Mouse (Mus musculus) left cerebral cortex, adult 8-10 months (tissue): ENCODE data around the gene Btbd35f20. TPM values are rescaled to one million over a fixed set of nuclear protein-coding genes. Genes with fewer than 3 reads are reported as not detected.
"Not testable (repeated sequence)": the region's sequence is repeated elsewhere in the genome, so short reads cannot be mapped to it uniquely, and the experiment has no call there.

Source experiments
- DNase-seq, 2 experiments: peaks; one replicate each; pipeline ENCODE4 v3.0.0; 2022; ENCODE audit warnings: low spot score in 2 of 2
- total RNA-seq, 4 experiments: library from RNA; stranded (reverse); gene quantifications; 2 replicates each; pipeline ENCODE4 v1.2.4; 2022

Gene Btbd35f20
- not detected for total RNA-seq

DNA sequence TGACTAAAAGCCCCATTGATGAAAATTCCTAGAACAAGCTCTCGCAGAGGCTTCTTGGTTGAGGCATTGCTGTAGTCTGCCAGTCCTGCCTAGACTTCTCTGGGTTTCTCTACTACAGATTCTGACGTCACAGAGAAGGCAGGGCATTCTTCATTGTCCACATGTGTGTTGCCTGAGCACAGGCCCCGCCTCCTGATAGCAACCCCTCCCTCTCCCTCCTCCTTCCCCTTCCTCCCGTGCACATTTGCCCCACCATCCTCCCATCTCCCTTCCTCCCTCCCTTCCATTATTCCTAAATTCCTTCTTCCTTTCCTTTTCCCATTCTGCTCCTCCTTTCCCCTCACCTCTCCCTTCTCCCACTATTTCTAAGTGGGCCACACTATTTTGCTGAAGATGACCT is at the start of gene Btbd35f20:
TSS of gene Btbd35f20 (minus strand) at position 101 of the 400 bp plus-strand sequence.
- DNase-seq: not testable (repeated sequence)

Other genes starting within 250 kb of the Btbd35f20 start
- gene Btbd35f28, start 94.7 kb downstream of the Btbd35f20 start, total RNA-seq: not detected
- gene Btbd35f17, start 79.4 kb upstream of the Btbd35f20 start, total RNA-seq: not detected